Comparison of ENCODE assay signal across 10 mouse cellular contexts in genomic region chr12:76464651-76465252, GRCm38 (mm10). TPM values are rescaled to one million over a fixed set of nuclear protein-coding genes. Genes with fewer than 3 reads are reported as not detected.
A peak's percentile ranks its signal among the peaks of the same experiment; 100 is the strongest.
DNase-seq lines count a peak whose midpoint lies in the region; ATAC-seq and TF ChIP-seq lines count a peak whose summit lies in the region.
"Had no signal": no experiment of that assay in that cellular context is flagged by ENCODE, and none has a peak within 500 bp of the region (broad histone marks: within the 10 kb centered on the region; RNA-seq: fewer than 3 reads in every experiment).

No protein-coding gene starts in this region.

- TF ChIP-seq CTCF in liver, postnatal 0 days (IDR thresholded peaks at IDR 0.05; ENCODE audit: low read depth): no peak

- no peak overlapping the region for H3K9ac ChIP-seq in kidney, embryonic 15.5 days
- no peak overlapping the region for H3K9ac ChIP-seq in intestine, embryonic 14.5 days (ENCODE audit: low read length)
- H3K9ac ChIP-seq in limb, embryonic 15.5 days: no peak overlapping the region
- no peak overlapping the region for H3K9ac ChIP-seq in liver, postnatal 0 days (replicated peaks)
- H3K9ac ChIP-seq: liver, embryonic 14.5 days; midbrain, embryonic 13.5 days had no signal

- no peaks in the 10 kb centered on the region for H3K36me3 ChIP-seq in kidney, embryonic 15.5 days
- H3K36me3 ChIP-seq in intestine, embryonic 14.5 days (ENCODE audit: control insufficient read depth, insufficient read depth, low read length): no peaks in the 10 kb centered on the region
- H3K36me3 ChIP-seq in limb, embryonic 15.5 days: no peaks in the 10 kb centered on the region
- no peaks in the 10 kb centered on the region for H3K36me3 ChIP-seq in liver, postnatal 0 days (replicated peaks; ENCODE audit: insufficient read depth, low read length)
- H3K36me3 ChIP-seq: midbrain, embryonic 13.5 days had no signal

- H3K27ac ChIP-seq in kidney, embryonic 15.5 days: 0 out of 2 replicates have a peak overlapping the region, but pooled peaks have one; percentile 24
- no peak overlapping the region for H3K27ac ChIP-seq in intestine, embryonic 14.5 days (ENCODE audit: low read depth)
- H3K27ac ChIP-seq in limb, embryonic 15.5 days: peak overlapping the region; percentile 73
- no peak overlapping the region for H3K27ac ChIP-seq in liver, postnatal 0 days (ENCODE audit: low read depth)
- H3K27ac ChIP-seq: liver, embryonic 14.5 days; midbrain, embryonic 13.5 days had no signal

- H3K4me2 ChIP-seq in kidney, embryonic 15.5 days: peak overlapping the region; percentile 17; the same call in 1 of the 2 replicates
- peak overlapping the region; percentile 2; the same call in 1 of the 2 replicates for H3K4me2 ChIP-seq in intestine, embryonic 14.5 days (ENCODE audit: low read length)
- 0 out of 2 replicates have a peak overlapping the region, but pooled peaks have one; percentile 5 for H3K4me2 ChIP-seq in limb, embryonic 15.5 days
- no peak overlapping the region for H3K4me2 ChIP-seq in liver, postnatal 0 days (ENCODE audit: low read depth, low read length)
- H3K4me2 ChIP-seq: midbrain, embryonic 13.5 days had no signal

- no peaks in the 10 kb centered on the region for H3K9me3 ChIP-seq in kidney, embryonic 15.5 days (replicated peaks)
- no peaks in the 10 kb centered on the region for H3K9me3 ChIP-seq in intestine, embryonic 14.5 days (ENCODE audit: control insufficient read depth, low read length)
- no peaks in the 10 kb centered on the region for H3K9me3 ChIP-seq in limb, embryonic 15.5 days
- no peaks in the 10 kb centered on the region for H3K9me3 ChIP-seq in liver, postnatal 0 days (ENCODE audit: low read length)
- H3K9me3 ChIP-seq: midbrain, embryonic 13.5 days had no signal

- 23% methylated on average over 12 of the region's 12 CpGs for WGBS in kidney, embryonic 15.5 days
- 31% methylated on average over 12 of the region's 12 CpGs for WGBS in intestine, embryonic 14.5 days
- WGBS in limb, embryonic 15.5 days: 15% methylated on average over 12 of the region's 12 CpGs
- 74% methylated on average over 12 of the region's 12 CpGs for WGBS in liver, postnatal 0 days (ENCODE audit: insufficient replicate concordance)

- no peak for TF ChIP-seq EP300 in liver, postnatal 0 days (IDR thresholded peaks at IDR 0.05; ENCODE audit: low read depth)

- H3K27me3 ChIP-seq in kidney, embryonic 15.5 days: no peaks in the 10 kb centered on the region
- no peaks in the 10 kb centered on the region for H3K27me3 ChIP-seq in intestine, embryonic 14.5 days (replicated peaks; ENCODE audit: control insufficient read depth, insufficient read depth, low read length)
- no peaks in the 10 kb centered on the region for H3K27me3 ChIP-seq in limb, embryonic 15.5 days
- no peaks in the 10 kb centered on the region for H3K27me3 ChIP-seq in liver, postnatal 0 days (ENCODE audit: insufficient read depth, low read length)
- H3K27me3 ChIP-seq: midbrain, embryonic 13.5 days had no signal

- no peak for DNase-seq in kidney, postnatal 25 days
- DNase-seq in MN1 (ENCODE audit: low spot score): peak; percentile 66
- no peak for DNase-seq in intestine, embryonic 14.5 days (ENCODE audit: low spot score)
- no peak for DNase-seq in ovary, adult 18-20 months (ENCODE audit: low spot score)
- no peak for DNase-seq in liver, postnatal 0 days
- DNase-seq: thymus, adult 2 months had no signal

- H3K4me3 ChIP-seq in kidney, embryonic 15.5 days (replicated peaks): no peak overlapping the region
- no peak overlapping the region for H3K4me3 ChIP-seq in intestine, embryonic 14.5 days (ENCODE audit: low read depth, low read length)
- no peak overlapping the region for H3K4me3 ChIP-seq in limb, embryonic 15.5 days
- no peak overlapping the region for H3K4me3 ChIP-seq in liver, postnatal 0 days (ENCODE audit: low read depth, low read length)
- H3K4me3 ChIP-seq: midbrain, embryonic 13.5 days had no signal

- peak; percentile 92 for ATAC-seq in kidney, embryonic 15.5 days (replicated peaks; ENCODE audit: low FRiP score)
- 0 out of 2 replicates have a peak, but pooled peaks have one; percentile 59 for ATAC-seq in intestine, embryonic 14.5 days (replicated peaks; ENCODE audit: low FRiP score, low TSS enrichment, low read depth)
- no peak for ATAC-seq in limb, embryonic 15.5 days (ENCODE audit: insufficient number of reproducible peaks, low FRiP score, low TSS enrichment, low read depth)
- no peak for ATAC-seq in liver, postnatal 0 days
- ATAC-seq: midbrain, embryonic 13.5 days had no signal

- H3K4me1 ChIP-seq in kidney, embryonic 15.5 days: peaks cover 18% of the 10 kb centered on the region
- H3K4me1 ChIP-seq in intestine, embryonic 14.5 days (replicated peaks; ENCODE audit: control insufficient read depth, insufficient read depth, low read length): 0 out of 2 replicates have a peak, but pooled peaks cover 8% of the 10 kb centered on the region
- peaks cover 19% of the 10 kb centered on the region for H3K4me1 ChIP-seq in limb, embryonic 15.5 days
- H3K4me1 ChIP-seq in liver, postnatal 0 days (ENCODE audit: insufficient read depth): no peaks in the 10 kb centered on the region
- H3K4me1 ChIP-seq: midbrain, embryonic 13.5 days had no signal

RNA-seq across cellular contexts. Expression of gene Ppp1r36, which starts 47.4 kb away (rescaled TPM):
- 3.1 and 4.3 TPM in 2 replicates for polyA plus RNA-seq in kidney, embryonic 15.5 days (2015; fragmentation: Nextera tagmentation; extraction: Ambion mirVana)
- 1.4 and 1.9 TPM in 2 replicates for polyA plus RNA-seq in intestine, embryonic 14.5 days (2014; fragmentation: Nextera tagmentation; extraction: Ambion mirVana)
- polyA plus RNA-seq in limb, embryonic 15.5 days (2015; fragmentation: Nextera tagmentation; extraction: Ambion mirVana): 3.4 and 4.0 TPM in 2 replicates
- 0.15 and 0.18 TPM in 2 replicates for polyA plus RNA-seq in liver, postnatal 0 days (2015; fragmentation: Nextera tagmentation; extraction: Ambion mirVana)
- polyA plus RNA-seq: thymus, adult 2 months had no signal

Comparison
In these comparisons a context has a peak if more than half of its experiments do, and no peak if none do; other contexts are left out.
1. ATAC-seq: peak in kidney, embryonic 15.5 days (single experiment) and intestine, embryonic 14.5 days (single experiment); none in limb, embryonic 15.5 days (single experiment) and liver, postnatal 0 days (single experiment).
2. H3K27ac ChIP-seq: peak in kidney, embryonic 15.5 days (single experiment) and limb, embryonic 15.5 days (single experiment); none in intestine, embryonic 14.5 days (single experiment) and liver, postnatal 0 days (single experiment).